In the genomic region with DNA sequence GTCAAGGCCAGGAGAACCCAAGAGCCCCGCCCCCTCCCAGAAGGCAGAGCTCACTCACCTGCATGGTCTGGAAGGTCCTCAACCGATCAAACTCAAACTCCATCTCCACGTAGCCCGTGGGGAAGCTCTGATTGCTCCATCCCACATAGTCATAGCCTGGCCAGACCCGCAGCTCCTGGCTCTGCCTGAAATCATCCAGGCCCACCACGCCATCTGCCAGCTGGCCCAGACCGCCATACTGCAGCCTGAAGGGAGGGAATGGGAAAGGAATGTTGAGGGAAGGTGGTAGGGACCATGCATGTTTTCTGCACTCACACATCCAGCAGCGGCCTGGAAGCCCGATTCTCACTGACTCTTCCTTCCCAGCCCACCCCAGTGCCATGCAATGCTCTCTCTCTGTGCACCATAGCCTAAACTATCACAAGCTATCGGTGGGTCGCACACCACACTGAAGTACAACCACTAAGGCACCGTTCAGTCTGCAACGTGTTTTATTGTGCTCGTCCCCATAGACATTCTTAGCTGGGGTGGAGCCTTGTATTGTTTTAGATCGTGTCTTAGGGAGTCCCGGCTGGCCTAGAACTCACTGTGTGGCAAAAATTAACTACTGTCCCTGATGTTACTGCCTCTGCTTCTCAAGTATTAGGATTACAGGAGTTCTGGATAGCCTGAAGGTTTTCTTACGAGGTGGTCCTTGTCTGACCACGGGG, we compare ENCODE assay signal across 31 mouse cellular contexts. TPM values are rescaled to one million over a fixed set of nuclear protein-coding genes. Genes with fewer than 3 reads are reported as not detected.
"Had no signal": no experiment of that assay in that cellular context is flagged by ENCODE, and none has a peak within 500 bp of the region (broad histone marks: within the 10 kb centered on the region; RNA-seq: fewer than 3 reads in every experiment).

No protein-coding gene starts in this region.

- H3K9ac ChIP-seq: heart, embryonic 13.5 days; heart, embryonic 15.5 days; hindbrain, embryonic 13.5 days; hindbrain, embryonic 15.5 days; limb, embryonic 12.5 days; liver, embryonic 12.5 days; liver, embryonic 14.5 days had no signal

- DNase-seq: gastrocnemius, postnatal 14 days; gastrocnemius, postnatal 36 days; heart, adult 11 months; heart, adult 2 months; heart, postnatal 14 days; heart, postnatal 36 days; kidney, adult 11 months; kidney, adult 2 months; kidney, postnatal 10 days; kidney, postnatal 4 days; liver had no signal

- H3K27me3 ChIP-seq: heart, embryonic 13.5 days; heart, embryonic 15.5 days; hindbrain, embryonic 13.5 days; hindbrain, embryonic 15.5 days; limb, embryonic 12.5 days had no signal

- H3K4me1 ChIP-seq: heart, embryonic 13.5 days; heart, embryonic 15.5 days; limb, embryonic 12.5 days; liver, embryonic 12.5 days had no signal

- H3K4me3 ChIP-seq: heart, adult 2 months; heart, embryonic 13.5 days; heart, embryonic 15.5 days; hindbrain, embryonic 13.5 days; hindbrain, embryonic 15.5 days; layer of hippocampus, adult 2 months; left cerebral cortex, adult 2 months; limb, embryonic 10.5 days; limb, embryonic 12.5 days; liver, embryonic 12.5 days had no signal

- H3K27ac ChIP-seq: heart, adult 2 months; heart, embryonic 13.5 days; heart, embryonic 15.5 days; hindbrain, embryonic 13.5 days; hindbrain, embryonic 15.5 days; hindbrain, postnatal 0 days; layer of hippocampus, adult 2 months; left cerebral cortex, adult 2 months; limb, embryonic 10.5 days; limb, embryonic 12.5 days; liver, embryonic 12.5 days; liver, embryonic 14.5 days had no signal

- H3K9me3 ChIP-seq: heart, embryonic 13.5 days; heart, embryonic 15.5 days; hindbrain, embryonic 13.5 days; hindbrain, embryonic 15.5 days; limb, embryonic 10.5 days; liver, embryonic 12.5 days had no signal

RNA-seq across cellular contexts. Expression of gene Ddr1, which starts 14.3 kb away (rescaled TPM):
- total RNA-seq: hematopoietic stem cell, adult 5-6 weeks had no signal

RNA-seq across cellular contexts. Expression of gene Mucl3, which starts 46.6 kb away (rescaled TPM):
- total RNA-seq: gastrocnemius, adult 8-10 months; gastrocnemius, postnatal 14 days; gastrocnemius, postnatal 36 days; heart, adult 2 months; heart, postnatal 14 days; heart, postnatal 36 days; hematopoietic stem cell, adult 5-6 weeks; hindbrain, postnatal 0 days; layer of hippocampus, adult 2 months; layer of hippocampus, postnatal 10 days; layer of hippocampus, postnatal 25 days; left cerebral cortex, adult 2 months; left cerebral cortex, postnatal 14 days; left cerebral cortex, postnatal 36 days had no signal
- polyA plus RNA-seq: gonadal fat pad, adult 2 months; heart, adult 2 months; heart, postnatal 0 days; hindbrain, embryonic 13.5 days; kidney, adult 2 months; liver, embryonic 14.5 days; liver, embryonic 16.5 days had no signal
